Mouse (Mus musculus) granulocyte monocyte progenitor cell, adult 5-6 weeks (primary cell): Measurements from ENCODE around the gene Cryzl2. TPM values are rescaled to one million over a fixed set of nuclear protein-coding genes. Genes with fewer than 3 reads are reported as not detected.

Experiments used
- ATAC-seq: replicated peaks from 2 replicates; pipeline ENCODE4 v1.8.0; 2016; ENCODE audit warnings: mild to moderate bottlenecking, moderate TSS enrichment, inconsistent platforms; ENCODE audit not compliant: poor library complexity, severe bottlenecking
- total RNA-seq, 2 experiments: library from RNA; stranded (forward) in 1 of 2; stranded (reverse) in 1 of 2; fragments of 200-712, 200-1000 nt in 1 of 2; fragments of >200 nt in 1 of 2; fragmentation: Nextera tagmentation in 1 of 2; gene quantifications; 2 replicates each; pipeline ENCODE4 v1.2.3; 2014 to 2017

Gene Cryzl2
- total RNA-seq, 2 experiments from 2014 or later, result 18.9 to 25.8 TPM

- ATAC-seq, result peak; percentile 18
Observed at GRCm38 (mm10) chr1:157443026-157443722, 15.2 kb upstream of the Cryzl2 start.

- no peak for ATAC-seq
Observed at GRCm38 (mm10) chr1:157443723-157444561, 14.4 kb upstream of the Cryzl2 start.

GRCm38 (mm10) chr1:157444632-157445300 lies 13.6 kb upstream of the Cryzl2 start:
- ATAC-seq, result no peak; the same call in 1 of the 2 replicates

GRCm38 (mm10) chr1:157445398-157445910 lies 12.9 kb upstream of the Cryzl2 start:
- ATAC-seq, result peak; percentile 73

- ATAC-seq, result peak; percentile 60
Observed at GRCm38 (mm10) chr1:157446325-157446724, 12.1 kb upstream of the Cryzl2 start.

GRCm38 (mm10) chr1:157447142-157447541 lies 11.2 kb upstream of the Cryzl2 start:
- ATAC-seq, result no peak

- peak; percentile 34 for ATAC-seq
Observed at GRCm38 (mm10) chr1:157448164-157448804, 10.1 kb upstream of the Cryzl2 start.

- ATAC-seq, result no peak
Observed at GRCm38 (mm10) chr1:157448805-157449188, 9.6 kb upstream of the Cryzl2 start.

- ATAC-seq, result no peak
Observed at GRCm38 (mm10) chr1:157449532-157449931, 8.8 kb upstream of the Cryzl2 start.

GRCm38 (mm10) chr1:157449981-157450636 lies 8.3 kb upstream of the Cryzl2 start:
- ATAC-seq, result no peak

GRCm38 (mm10) chr1:157452284-157452683 lies 6.1 kb upstream of the Cryzl2 start:
- no peak; the same call in 1 of the 2 replicates for ATAC-seq

GRCm38 (mm10) chr1:157452759-157453549 lies 5.4 kb upstream of the Cryzl2 start:
- no peak for ATAC-seq

GRCm38 (mm10) chr1:157454876-157455275 lies 3.5 kb upstream of the Cryzl2 start:
- no peak for ATAC-seq

- ATAC-seq, result no peak
Observed at GRCm38 (mm10) chr1:157457789-157458188, 588 bp upstream of the Cryzl2 start.

GRCm38 (mm10) chr1:157459904-157460303 lies 1.5 kb downstream of the Cryzl2 start:
- no peak for ATAC-seq

- no peak for ATAC-seq
Observed at GRCm38 (mm10) chr1:157461276-157461675, 2.9 kb downstream of the Cryzl2 start.

- no peak for ATAC-seq
Observed at GRCm38 (mm10) chr1:157462336-157462735, 4.0 kb downstream of the Cryzl2 start.

GRCm38 (mm10) chr1:157465194-157465593 lies 6.8 kb downstream of the Cryzl2 start:
- peak; percentile 40 for ATAC-seq

GRCm38 (mm10) chr1:157467866-157468265 lies 9.5 kb downstream of the Cryzl2 start:
- no peak for ATAC-seq
